Mouse (Mus musculus): ENCODE measurements around the gene Hist1h4m.
"Not testable (repeated sequence)": the region's sequence is repeated elsewhere in the genome, so short reads cannot be mapped to it uniquely, and the experiment has no call there.

The Hist1h4m gene

GRCm38 (mm10) chr13:21811539-21811938, at the start of gene Hist1h4m:
Gene Hist1h4m, plus strand, starts transcription at chr13:21811746.
- DNase-seq, result peak; percentile 8

GRCm38 (mm10) chr13:21778814-21779766, 32.5 kb upstream of the Hist1h4m start:
- DNase-seq, result peak; percentile 61

- DNase-seq, result peak; percentile 19
These were observed 31.5 kb upstream of the Hist1h4m start, which contains the start of gene Hist1h1b for GRCm38 (mm10) chr13:21779767-21780731. Gene Hist1h1b, minus strand, starts transcription at chr13:21780625.

GRCm38 (mm10) chr13:21781021-21781555, 30.5 kb upstream of the Hist1h4m start:
- DNase-seq, result no peak

DNA sequence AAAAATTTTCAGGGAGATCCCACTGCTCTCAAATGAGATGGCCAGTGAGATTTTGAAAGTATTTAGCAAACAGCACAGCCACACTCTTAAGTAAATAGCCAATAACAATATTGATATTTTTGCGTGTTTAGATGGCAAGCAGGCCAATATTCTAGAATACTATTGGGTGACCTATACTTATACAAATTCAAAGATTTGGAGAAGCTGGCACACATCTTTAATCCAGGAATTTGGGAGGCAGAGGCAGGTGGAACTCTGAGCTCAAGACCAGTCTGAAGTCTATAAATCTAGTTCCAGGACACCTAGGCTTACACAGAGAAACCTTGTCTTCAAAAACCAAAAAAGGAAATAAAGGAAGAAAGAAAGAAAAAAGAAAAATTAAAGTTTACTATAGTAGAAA, 29.9 kb upstream of the Hist1h4m start:
- DNase-seq, result no peak

DNA sequence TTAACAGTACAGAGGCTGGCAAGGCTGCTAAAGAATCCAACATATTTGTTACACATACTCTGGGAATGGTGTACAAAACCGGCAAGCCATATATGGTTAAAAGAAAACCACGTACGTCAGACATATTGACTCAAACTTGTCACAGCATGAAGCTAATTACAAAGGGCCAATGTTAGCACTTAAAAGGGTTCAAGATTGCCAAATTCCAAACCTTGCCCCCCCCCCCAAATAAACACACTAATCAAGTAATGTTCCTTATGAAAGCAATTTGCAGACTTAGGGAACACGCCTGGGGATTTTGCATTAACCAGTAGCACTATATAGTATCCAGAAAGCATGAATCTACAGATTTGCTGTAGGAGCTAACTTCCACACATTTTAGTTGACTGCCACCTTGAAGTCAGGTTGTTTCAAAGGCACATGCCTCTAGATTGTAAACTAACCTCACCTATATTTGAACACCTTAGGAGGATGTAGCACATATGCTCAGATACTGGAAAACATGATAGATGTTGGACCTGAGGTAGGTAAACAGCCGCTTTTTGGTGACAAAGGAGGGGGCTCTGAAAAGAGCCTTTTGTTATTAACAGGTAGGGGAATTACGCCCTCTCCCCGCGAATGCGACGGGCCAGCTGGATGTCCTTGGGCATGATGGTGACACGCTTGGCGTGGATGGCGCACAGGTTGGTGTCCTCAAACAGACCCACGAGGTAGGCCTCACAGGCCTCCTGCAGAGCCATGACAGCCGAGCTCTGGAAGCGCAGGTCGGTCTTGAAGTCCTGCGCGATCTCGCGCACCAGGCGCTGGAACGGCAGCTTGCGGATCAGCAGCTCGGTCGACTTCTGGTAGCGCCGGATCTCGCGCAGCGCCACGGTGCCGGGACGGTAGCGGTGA, 28.9 kb upstream of the Hist1h4m start:
- not testable (repeated sequence) for DNase-seq

- no peak for DNase-seq
These were observed 28.3 kb upstream of the Hist1h4m start, which contains the start of gene Hist1h3i for GRCm38 (mm10) chr13:21783255-21783617. Gene Hist1h3i, minus strand, starts transcription at chr13:21783370.

- no peak for DNase-seq
These were observed 27.8 kb upstream of the Hist1h4m start for GRCm38 (mm10) chr13:21783734-21784161.

GRCm38 (mm10) chr13:21784311-21784710, 27.2 kb upstream of the Hist1h4m start:
- DNase-seq, result no peak

- no peak for DNase-seq
These were observed 25.2 kb upstream of the Hist1h4m start for GRCm38 (mm10) chr13:21786189-21786898.

- peak; percentile 73 for DNase-seq
These were observed 24.5 kb upstream of the Hist1h4m start, which contains the start of the genes Hist1h2an and Hist1h2bp for GRCm38 (mm10) chr13:21786899-21787629. Gene Hist1h2an, minus strand, starts transcription at chr13:21787218. Gene Hist1h2bp, plus strand, starts transcription at chr13:21787461.

DNA sequence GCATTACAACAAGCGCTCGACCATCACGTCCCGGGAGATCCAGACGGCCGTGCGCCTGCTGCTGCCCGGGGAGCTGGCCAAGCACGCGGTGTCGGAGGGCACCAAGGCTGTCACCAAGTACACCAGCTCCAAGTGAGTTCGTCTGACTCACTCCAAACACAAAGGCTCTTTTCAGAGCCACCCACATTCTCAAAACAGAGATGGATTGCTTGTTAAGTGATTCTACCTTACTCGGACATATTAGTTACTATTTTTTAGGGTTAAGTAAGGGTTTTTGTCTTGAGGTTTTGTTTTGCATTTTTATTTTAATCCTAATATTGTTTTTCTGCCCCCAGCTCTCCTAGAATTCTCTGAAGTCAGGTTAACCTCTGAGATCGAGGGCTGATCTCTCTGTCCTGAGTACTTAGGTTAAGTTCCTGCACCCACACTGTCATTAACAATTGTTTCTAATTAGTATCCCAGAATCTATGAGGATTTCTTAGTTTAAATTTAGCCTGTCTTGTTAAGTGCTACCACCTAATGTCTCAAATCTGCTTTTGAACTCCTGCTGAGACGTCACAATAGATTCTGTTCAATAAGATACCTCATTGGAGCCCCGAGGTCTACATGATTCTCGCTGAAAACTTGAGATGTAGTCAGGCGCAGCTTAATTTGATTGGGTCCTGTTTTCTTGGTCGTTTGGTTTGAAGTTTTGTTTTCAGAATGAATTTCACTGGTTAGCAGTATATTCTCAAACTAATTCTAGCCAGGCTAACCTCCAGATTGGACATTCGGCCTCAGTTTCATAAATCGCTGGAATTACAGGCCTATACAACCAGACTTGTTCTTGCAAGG, 23.6 kb upstream of the Hist1h4m start:
- no peak for DNase-seq

- DNase-seq, result no peak
These were observed 21.6 kb upstream of the Hist1h4m start for GRCm38 (mm10) chr13:21789925-21790324.

GRCm38 (mm10) chr13:21790601-21791283, 20.8 kb upstream of the Hist1h4m start:
- DNase-seq, result no peak

DNA sequence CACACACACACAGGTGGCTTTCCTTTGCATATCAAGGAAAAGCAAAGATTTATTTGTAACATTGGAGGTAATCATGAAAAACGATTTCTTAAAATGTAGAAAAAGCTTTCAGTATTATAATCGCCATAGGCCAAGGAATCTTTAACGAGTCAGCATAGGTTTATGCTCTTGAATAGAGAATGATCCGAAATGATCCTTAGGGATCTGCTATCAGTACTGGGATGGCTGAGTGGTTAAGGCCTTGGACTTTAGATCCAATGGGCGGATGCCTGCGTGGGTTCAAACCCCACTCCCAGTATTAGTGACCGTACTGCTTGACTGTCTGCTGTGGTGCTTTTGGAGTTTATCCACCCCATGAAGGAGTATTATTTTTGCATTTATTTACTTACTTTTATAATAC, 16.0 kb upstream of the Hist1h4m start:
- DNase-seq, result no peak

GRCm38 (mm10) chr13:21797163-21797562, 14.4 kb upstream of the Hist1h4m start:
- DNase-seq, result not testable (repeated sequence)

- DNase-seq, result not testable (repeated sequence)
These were observed 8.5 kb upstream of the Hist1h4m start for GRCm38 (mm10) chr13:21803058-21803457.

DNA sequence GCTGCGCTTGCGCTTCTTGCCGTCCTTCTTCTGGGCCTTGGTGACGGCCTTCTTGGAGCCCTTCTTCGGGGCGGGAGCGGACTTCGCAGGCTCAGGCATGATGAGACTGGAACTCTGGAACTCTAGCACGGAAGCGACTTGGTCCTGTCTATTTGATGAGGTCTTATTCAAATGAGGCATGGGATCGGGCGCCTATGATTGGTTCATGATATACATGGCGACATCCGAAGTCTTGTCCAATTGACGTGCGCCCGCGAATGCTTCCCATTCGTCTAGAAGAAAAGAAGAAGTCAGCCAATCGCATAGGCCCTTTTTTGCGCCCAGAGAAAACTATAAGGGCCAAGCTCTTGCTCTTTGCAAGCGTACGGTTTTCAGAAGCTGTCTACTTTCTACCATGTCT, 1.5 kb upstream of the Hist1h4m start, which contains the start of the genes Hist1h2bq and Hist1h2ao:
Gene Hist1h2bq, minus strand, starts transcription at position 125 of the 400 bp plus-strand sequence.
Gene Hist1h2ao, plus strand, starts transcription at position 393 of the 400 bp plus-strand sequence.
- not testable (repeated sequence) for DNase-seq

Measured in right cerebral cortex, postnatal 14 days (tissue).